Mouse (Mus musculus): ENCODE results near the gene Sipa1l3.

Gene Sipa1l3

GRCm38 (mm10) chr7:29303738-29304462, 214.5 kb downstream of the Sipa1l3 start, which contains the start of gene Dpf1:
Dpf1 (plus strand) TSS chr7:29303951.
- in situ Hi-C loops (cut with MboI): no loop called here

- in situ Hi-C loops (cut with MboI): no loop called here
Observed at GRCm38 (mm10) chr7:29302641-29303040, 215.8 kb downstream of the Sipa1l3 start.

- in situ Hi-C loops (cut with MboI): no loop called here
Observed at GRCm38 (mm10) chr7:29301127-29301566, 217.3 kb downstream of the Sipa1l3 start.

GRCm38 (mm10) chr7:29296998-29297397, 221.4 kb downstream of the Sipa1l3 start:
- in situ Hi-C loops (cut with MboI): no loop called here

- in situ Hi-C loops (cut with MboI): no loop called here
Observed at GRCm38 (mm10) chr7:29295861-29296647, 222.4 kb downstream of the Sipa1l3 start.

GRCm38 (mm10) chr7:29294111-29294761, 224.2 kb downstream of the Sipa1l3 start:
- in situ Hi-C loops (cut with MboI): no loop called here

- in situ Hi-C loops (cut with MboI): no loop called here
Observed at GRCm38 (mm10) chr7:29293131-29294065, 225.0 kb downstream of the Sipa1l3 start.

- in situ Hi-C loops (cut with MboI): no loop called here
Observed at GRCm38 (mm10) chr7:29292458-29293098, 225.9 kb downstream of the Sipa1l3 start.

GRCm38 (mm10) chr7:29291616-29292457, 226.6 kb downstream of the Sipa1l3 start:
- in situ Hi-C loops (cut with MboI): no loop called here

GRCm38 (mm10) chr7:29290691-29291485, 227.6 kb downstream of the Sipa1l3 start:
- in situ Hi-C loops (cut with MboI): no loop called here

- in situ Hi-C loops (cut with MboI): no loop called here
Observed at GRCm38 (mm10) chr7:29289856-29290255, 228.6 kb downstream of the Sipa1l3 start.

GRCm38 (mm10) chr7:29288942-29289638, 229.4 kb downstream of the Sipa1l3 start, which contains the start of gene Ppp1r14a:
Ppp1r14a (plus strand) TSS chr7:29289308.
- in situ Hi-C loops (cut with MboI): no loop called here

GRCm38 (mm10) chr7:29288079-29288478, 230.4 kb downstream of the Sipa1l3 start:
- in situ Hi-C loops (cut with MboI): no loop called here

GRCm38 (mm10) chr7:29287481-29287880, 231.0 kb downstream of the Sipa1l3 start:
- in situ Hi-C loops (cut with MboI): no loop called here

- in situ Hi-C loops (cut with MboI): no loop called here
Observed at GRCm38 (mm10) chr7:29284523-29284922, 233.9 kb downstream of the Sipa1l3 start.

- in situ Hi-C loops (cut with MboI): no loop called here
Observed at GRCm38 (mm10) chr7:29283876-29284275, 234.6 kb downstream of the Sipa1l3 start.

- in situ Hi-C loops (cut with MboI): no loop called here
Observed at GRCm38 (mm10) chr7:29282074-29282554, 236.3 kb downstream of the Sipa1l3 start.
